Mouse (Mus musculus) kidney, postnatal 0 days (tissue): ENCODE measurements at regions not wholly inside any gene's neighbourhood (a gene's known extent, or its start where the extent isn't known, plus 50 kb on each side); places are given as distances from the start of the nearest gene placed in this dataset.
A peak's percentile ranks its signal among the peaks of the same experiment; 100 is the strongest.

Experiments used
- ATAC-seq: fragments of 200-750 bp; cut with Nextera tagmentation; replicated peaks from 2 replicates; pipeline ENCODE4 v1.8.0; 2017; ENCODE audit warnings: low read depth, moderate number of reproducible peaks, moderate TSS enrichment, moderate library complexity; ENCODE audit not compliant: low FRiP score
- DNase-seq: peaks from one replicate; pipeline ENCODE4 v3.0.0-alpha.2; 2016; ENCODE audit warnings: low spot score
- H3K27ac ChIP-seq: fragments of 300-500 bp; sonication (generic); 2 replicates; pipeline ENCODE4 v1.5.1; 2014; ENCODE audit warnings: mild to moderate bottlenecking
- H3K27me3 ChIP-seq: fragments of 300-500 bp; sonication (generic); 2 replicates; pipeline ENCODE4 v1.6.1; 2014; ENCODE audit warnings: low read length, mixed read lengths; ENCODE audit not compliant: insufficient read depth
- H3K36me3 ChIP-seq: fragments of 300-500 bp; sonication (generic); 2 replicates; pipeline ENCODE4 v1.6.1; 2014; ENCODE audit warnings: low read length, mixed read lengths; ENCODE audit not compliant: insufficient read depth
- H3K4me1 ChIP-seq: fragments of 300-500 bp; sonication (generic); replicated peaks from 2 replicates; pipeline ENCODE4 v1.6.1; 2014; ENCODE audit warnings: antibody characterized with exemption, low read length, mixed read lengths; ENCODE audit not compliant: insufficient read depth
- H3K4me2 ChIP-seq: fragments of 300-500 bp; sonication (generic); 2 replicates; pipeline ENCODE4 v1.6.1; 2014; ENCODE audit warnings: mild to moderate bottlenecking, low read length, moderate library complexity, mixed read lengths
- H3K4me3 ChIP-seq: fragments of 300-500 bp; sonication (generic); replicated peaks from 2 replicates; pipeline ENCODE4 v1.5.1; 2014; ENCODE audit warnings: low read depth, low read length
- H3K9ac ChIP-seq: fragments of 300-500 bp; sonication (generic); 2 replicates; pipeline ENCODE4 v1.6.1; 2014; ENCODE audit warnings: low read depth, low read length
- H3K9me3 ChIP-seq: fragments of 300-500 bp; sonication (generic); replicated peaks from 2 replicates; pipeline ENCODE4 v1.6.1; 2016; ENCODE audit warnings: low read length, inconsistent platforms, mixed read lengths
- CTCF ChIP-seq: IDR thresholded peaks from 2 replicates; pipeline ENCODE4 v1.5.1; 2016; ENCODE audit warnings: antibody characterized with exemption, low read depth, mild to moderate bottlenecking, moderate library complexity
- WGBS: fragments of 180-500 bp; shearing (Covaris S2); extraction: QIAGEN DNeasy Blood & Tissue Kit; methylation state at CpG from one replicate; pipeline ENCODE4 v1.1.7; 2014; 5-methylcytosine and 5-hydroxymethylcytosine counted together

DNA sequence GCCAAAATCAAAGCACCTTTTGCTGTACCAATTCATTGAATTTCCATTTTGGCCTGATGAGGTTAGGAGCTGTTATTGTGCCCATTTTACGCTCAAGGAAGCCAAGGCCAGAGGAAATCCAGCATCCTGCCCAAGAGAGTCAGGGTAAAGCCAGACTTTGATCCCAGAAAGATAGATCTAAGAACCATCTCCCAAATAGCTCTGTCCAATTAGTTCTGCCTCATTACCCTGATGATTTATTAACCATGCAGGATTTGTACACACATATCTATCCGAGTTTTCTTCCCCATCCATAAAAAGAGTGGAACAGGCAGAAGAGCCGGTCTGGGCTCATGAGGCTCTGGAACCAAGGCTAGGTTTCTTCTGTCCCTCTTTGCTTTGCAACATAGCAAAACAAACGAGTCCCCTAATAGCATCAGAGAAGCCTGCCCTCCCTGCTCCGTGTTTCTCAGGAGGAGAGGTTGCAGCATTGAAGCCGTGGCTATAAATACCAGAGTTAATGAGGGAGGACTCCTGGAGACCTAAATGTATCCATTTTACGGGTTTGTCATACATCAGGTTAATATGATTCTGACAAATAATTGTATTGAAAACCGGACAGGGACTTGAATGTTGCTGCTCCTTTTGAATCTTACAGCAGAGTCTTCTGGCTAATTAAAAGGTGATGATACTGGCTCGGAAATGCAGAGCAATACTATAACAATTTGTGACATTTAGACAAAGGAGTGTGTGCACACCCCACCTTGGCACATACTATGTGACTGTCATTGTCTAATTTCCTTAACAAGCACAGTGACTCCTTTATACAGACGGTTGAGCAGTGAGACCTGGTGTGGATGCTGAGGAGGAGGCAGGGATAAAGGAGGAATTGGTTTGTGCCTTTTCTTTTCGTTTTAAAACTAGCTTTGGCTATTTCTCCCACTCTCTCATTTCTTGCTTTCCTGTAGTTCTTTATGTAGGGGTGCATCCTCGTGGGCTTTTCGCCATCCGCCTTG is 185.0 kb downstream of the Cd47 start:
- Histone ChIP-seq H3K4me3 (no peak overlapping the region), H3K36me3 (no peaks in the 10 kb centered on the region), H3K4me2 (no peak overlapping the region), H3K9me3 (no peaks in the 10 kb centered on the region), H3K9ac (no peak overlapping the region), H3K27ac (no peak overlapping the region), H3K27me3 (no peaks in the 10 kb centered on the region), H3K4me1 (no peaks in the 10 kb centered on the region; the same call in 1 of the 2 replicates)
- TF ChIP-seq CTCF = no peak
- 32% methylated on average over 14 of the region's 14 CpGs for WGBS
- DNase-seq (peak; percentile 49), ATAC-seq (peak; percentile 72)

DNA sequence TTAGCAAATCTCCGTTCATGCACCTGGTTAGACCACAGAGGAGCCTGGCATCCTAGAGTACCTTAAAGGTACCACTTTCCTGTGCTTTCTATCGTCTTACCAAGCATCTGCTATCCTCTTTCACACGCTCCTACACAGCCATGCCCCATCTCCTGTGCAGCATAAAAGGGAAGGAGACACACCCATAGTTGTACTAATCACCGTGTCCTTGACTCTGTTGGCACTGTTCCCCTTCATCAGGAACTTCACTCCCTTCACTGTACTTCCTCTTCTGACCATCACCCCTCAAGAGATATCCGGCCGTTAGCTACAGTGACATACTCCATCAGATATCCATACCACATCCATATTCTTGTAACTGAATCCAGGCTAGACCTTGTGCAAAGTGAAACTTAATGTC is 186.6 kb downstream of the Cd47 start:
- H3K36me3 ChIP-seq = no peaks in the 10 kb centered on the region
- H3K4me1 ChIP-seq = no peaks in the 10 kb centered on the region; the same call in 1 of the 2 replicates
- no peak overlapping the region for H3K4me2 ChIP-seq
- H3K9me3 ChIP-seq = no peaks in the 10 kb centered on the region
- H3K4me3 ChIP-seq = no peak overlapping the region
- no peak for ATAC-seq
- H3K27me3 ChIP-seq = no peaks in the 10 kb centered on the region
- H3K9ac ChIP-seq = no peak overlapping the region
- 59% methylated on average over 6 of the region's 6 CpGs for WGBS
- H3K27ac ChIP-seq = no peak overlapping the region
- DNase-seq = no peak
- no peak for TF ChIP-seq CTCF

DNA sequence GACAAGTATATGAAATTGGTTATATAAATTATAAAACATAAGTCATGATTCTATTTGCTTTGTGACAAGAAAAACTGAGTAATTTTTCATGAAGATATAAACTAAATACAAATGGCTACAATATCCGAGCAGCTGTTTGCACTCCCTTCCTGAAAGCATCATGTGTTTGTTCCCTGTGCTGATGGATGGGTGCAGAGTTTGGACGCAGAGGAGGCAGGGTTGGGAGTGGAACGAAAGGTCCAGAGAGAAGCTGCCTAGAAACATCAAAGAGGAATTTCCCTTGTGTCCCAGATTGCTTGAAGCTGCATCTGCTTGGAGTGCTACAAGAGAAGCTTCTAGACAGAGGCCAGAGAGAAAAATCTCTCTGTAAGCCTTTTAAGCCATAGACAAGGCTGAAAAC is 195.5 kb downstream of the Cd47 start:
- DNase-seq (peak; percentile 68), ATAC-seq (no peak)
- Histone ChIP-seq H3K4me2 (no peak overlapping the region), H3K36me3 (no peaks in the 10 kb centered on the region), H3K9ac (no peak overlapping the region), H3K4me3 (no peak overlapping the region), H3K27ac (no peak overlapping the region), H3K27me3 (no peaks in the 10 kb centered on the region), H3K9me3 (no peaks in the 10 kb centered on the region), H3K4me1 (no peaks in the 10 kb centered on the region)
- WGBS = 47% methylated on average over 3 of the region's 3 CpGs
- TF ChIP-seq CTCF = no peak

DNA sequence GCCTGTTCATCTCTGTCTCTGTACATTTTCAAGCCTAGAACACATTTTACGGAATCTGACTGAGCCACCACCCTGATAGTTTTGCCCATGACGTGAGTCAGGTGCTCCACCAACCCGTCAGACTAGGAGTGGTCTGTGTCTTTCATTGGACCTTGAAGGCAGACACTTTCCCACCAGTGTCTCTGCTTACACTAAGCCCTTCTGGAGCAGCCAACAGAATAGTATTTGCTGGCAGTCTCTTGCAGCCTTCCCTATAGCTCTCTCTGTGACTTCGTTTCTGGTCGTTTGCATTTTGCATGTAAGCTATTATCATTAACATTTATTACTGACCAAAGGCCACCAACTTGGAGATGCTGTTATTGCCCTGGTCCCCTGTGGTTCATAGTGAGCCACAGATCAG is 196.3 kb downstream of the Cd47 start:
- ATAC-seq (no peak), DNase-seq (no peak)
- TF ChIP-seq CTCF = no peak
- Histone ChIP-seq H3K4me2 (no peak overlapping the region), H3K9ac (no peak overlapping the region), H3K9me3 (no peaks in the 10 kb centered on the region), H3K36me3 (no peaks in the 10 kb centered on the region), H3K4me1 (no peaks in the 10 kb centered on the region), H3K27me3 (no peaks in the 10 kb centered on the region), H3K4me3 (no peak overlapping the region), H3K27ac (no peak overlapping the region)
- 67% methylated on average over 5 of the region's 5 CpGs for WGBS

DNA sequence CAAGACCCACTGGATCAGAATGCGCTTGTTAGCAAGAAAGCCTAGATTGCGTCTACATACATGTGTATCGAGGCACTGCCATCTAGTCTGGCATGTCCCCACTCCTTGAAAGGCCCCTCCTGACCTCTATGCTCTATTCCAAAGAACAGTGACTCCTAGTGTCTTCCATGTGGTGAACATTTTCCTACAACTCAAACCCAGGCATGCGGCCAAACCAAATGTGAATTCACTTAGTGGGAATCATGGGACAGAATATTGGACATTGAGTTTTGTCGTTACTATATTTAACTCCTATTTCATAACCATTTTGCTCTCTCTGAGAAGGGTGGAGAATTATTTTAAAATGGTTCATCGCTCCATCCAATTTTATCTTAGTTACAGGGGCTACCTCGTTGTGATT is 196.7 kb downstream of the Cd47 start:
- no peak overlapping the region for H3K4me2 ChIP-seq
- no peak overlapping the region for H3K27ac ChIP-seq
- no peaks in the 10 kb centered on the region for H3K4me1 ChIP-seq
- DNase-seq = no peak
- no peak overlapping the region for H3K9ac ChIP-seq
- ATAC-seq = no peak
- H3K9me3 ChIP-seq = no peaks in the 10 kb centered on the region
- H3K27me3 ChIP-seq = no peaks in the 10 kb centered on the region
- H3K4me3 ChIP-seq = no peak overlapping the region
- no peaks in the 10 kb centered on the region for H3K36me3 ChIP-seq
- 89% methylated on average over 7 of the region's 7 CpGs for WGBS
- no peak for TF ChIP-seq CTCF

DNA sequence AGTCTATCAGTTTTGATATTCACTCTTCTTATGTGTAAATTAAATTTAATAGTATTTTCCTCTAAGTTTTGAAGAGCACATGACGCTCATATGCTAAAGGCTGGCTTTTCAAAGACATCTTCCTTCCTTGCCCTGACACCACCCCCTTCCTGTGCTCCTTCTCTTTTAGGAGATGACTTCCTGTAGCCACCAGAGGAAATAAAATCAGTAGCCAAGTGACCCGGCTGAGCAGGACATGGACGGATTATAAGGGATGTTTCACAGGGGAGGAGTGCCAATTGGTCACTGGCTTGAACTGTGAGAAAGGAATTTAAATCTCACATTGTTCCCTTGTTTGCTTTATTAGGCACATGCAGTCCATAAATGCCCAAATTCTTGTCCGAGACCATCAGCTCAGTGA is 200.5 kb downstream of the Cd47 start:
- Histone ChIP-seq H3K4me3 (no peak overlapping the region), H3K27me3 (no peaks in the 10 kb centered on the region), H3K9ac (no peak overlapping the region), H3K4me1 (no peaks in the 10 kb centered on the region), H3K4me2 (no peak overlapping the region), H3K9me3 (no peaks in the 10 kb centered on the region), H3K27ac (no peak overlapping the region), H3K36me3 (no peaks in the 10 kb centered on the region)
- no peak for TF ChIP-seq CTCF
- 57% methylated on average over 4 of the region's 4 CpGs for WGBS
- ATAC-seq (no peak), DNase-seq (no peak)
